Mouse (Mus musculus) intestine, postnatal 0 days (tissue): Measurements from ENCODE around the gene Safb. TPM values are rescaled to one million over a fixed set of nuclear protein-coding genes. Genes with fewer than 3 reads are reported as not detected.

Experiments
- ATAC-seq: fragments of 200-750 bp; cut with Nextera tagmentation; 2 replicates; pipeline ENCODE4 v1.8.0; 2017; ENCODE audit warnings: mild to moderate bottlenecking, moderate TSS enrichment, moderate library complexity
- H3K27ac ChIP-seq: fragments of 300-500 bp; sonication (generic); 2 replicates; pipeline ENCODE4 v1.5.1; 2014; ENCODE audit warnings: mild to moderate bottlenecking, low read depth, low read length, moderate library complexity
- H3K27me3 ChIP-seq: fragments of 300-500 bp; sonication (generic); replicated peaks from 2 replicates; pipeline ENCODE4 v1.6.1; 2014; ENCODE audit warnings: low read length, mixed read lengths; ENCODE audit not compliant: control insufficient read depth, insufficient read depth
- H3K36me3 ChIP-seq: fragments of 300-500 bp; sonication (generic); 2 replicates; pipeline ENCODE4 v1.6.1; 2014; ENCODE audit warnings: mild to moderate bottlenecking, moderate library complexity; ENCODE audit not compliant: control insufficient read depth, insufficient read depth
- H3K4me1 ChIP-seq: fragments of 300-500 bp; sonication (generic); replicated peaks from 2 replicates; pipeline ENCODE4 v1.6.1; 2014; ENCODE audit warnings: antibody characterized with exemption, low read length, mixed read lengths; ENCODE audit not compliant: control insufficient read depth, insufficient read depth
- H3K4me2 ChIP-seq: fragments of 300-500 bp; sonication (generic); replicated peaks from 2 replicates; pipeline ENCODE4 v1.6.1; 2014; ENCODE audit warnings: low read depth, mild to moderate bottlenecking, moderate library complexity
- H3K4me3 ChIP-seq: fragments of 300-500 bp; sonication (generic); 2 replicates; pipeline ENCODE4 v1.5.1; 2014; ENCODE audit warnings: low read depth, low read length
- H3K9ac ChIP-seq: fragments of 300-500 bp; sonication (generic); 2 replicates; pipeline ENCODE4 v1.6.1; 2014; ENCODE audit warnings: mild to moderate bottlenecking, low read depth, low read length
- H3K9me3 ChIP-seq: fragments of 300-500 bp; sonication (generic); 2 replicates; pipeline ENCODE4 v1.6.1; 2016; ENCODE audit warnings: mixed run types; ENCODE audit not compliant: control insufficient read depth
- CTCF ChIP-seq: sonication (generic); IDR thresholded peaks from 2 replicates; pipeline ENCODE4 v1.5.1; 2016; ENCODE audit warnings: low read depth, mild to moderate bottlenecking, control low read depth, antibody characterized with exemption, moderate library complexity
- WGBS: fragments of 180-500 bp; shearing (Covaris S2); extraction: QIAGEN DNeasy Blood & Tissue Kit; methylation state at CpG from one replicate; pipeline ENCODE4 v1.1.7; 2014; 5-methylcytosine and 5-hydroxymethylcytosine counted together
- polyA plus RNA-seq: library from polyadenylated mRNA; unstranded; fragments of >200 nt; fragmentation: Nextera tagmentation; extraction: Ambion mirVana; gene quantifications from 2 replicates; pipeline ENCODE4 v1.2.1, GENCODE M21; 2015

Gene Safb
- polyA plus RNA-seq, 1 experiment from 2014 or later = 40.0 TPM

DNA sequence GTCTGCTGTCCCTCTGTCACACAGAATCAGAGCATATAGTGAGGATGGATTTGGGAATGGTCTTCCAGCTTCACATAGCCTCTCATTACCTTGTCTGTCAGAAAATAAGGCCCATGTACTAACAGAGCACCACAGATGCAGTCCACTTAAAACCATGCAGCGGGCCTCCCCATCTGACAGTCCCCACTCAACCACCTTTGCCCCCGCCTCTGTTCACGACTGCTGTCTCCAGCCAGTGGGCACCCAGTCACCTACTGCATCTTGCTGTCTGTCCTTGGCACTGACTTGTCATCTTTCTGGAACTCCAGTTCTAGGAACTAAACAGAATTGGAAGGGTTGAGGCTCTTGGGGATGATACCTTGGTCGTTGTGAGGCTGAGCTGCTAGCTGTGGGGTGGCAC lies 4.3 kb downstream of the Safb start:
- 95% methylated on average over 4 of the region's 4 CpGs for WGBS
- Histone ChIP-seq H3K9ac (no peak overlapping the region), H3K27me3 (no peaks in the 10 kb centered on the region), H3K4me1 (0 out of 2 replicates have a peak, but pooled peaks cover 4% of the 10 kb centered on the region), H3K9me3 (no peaks in the 10 kb centered on the region), H3K4me2 (no peak overlapping the region), H3K4me3 (no peak overlapping the region), H3K36me3 (peaks cover 54% of the 10 kb centered on the region), H3K27ac (no peak overlapping the region)
- ATAC-seq = no peak
- TF ChIP-seq CTCF = no peak

DNA sequence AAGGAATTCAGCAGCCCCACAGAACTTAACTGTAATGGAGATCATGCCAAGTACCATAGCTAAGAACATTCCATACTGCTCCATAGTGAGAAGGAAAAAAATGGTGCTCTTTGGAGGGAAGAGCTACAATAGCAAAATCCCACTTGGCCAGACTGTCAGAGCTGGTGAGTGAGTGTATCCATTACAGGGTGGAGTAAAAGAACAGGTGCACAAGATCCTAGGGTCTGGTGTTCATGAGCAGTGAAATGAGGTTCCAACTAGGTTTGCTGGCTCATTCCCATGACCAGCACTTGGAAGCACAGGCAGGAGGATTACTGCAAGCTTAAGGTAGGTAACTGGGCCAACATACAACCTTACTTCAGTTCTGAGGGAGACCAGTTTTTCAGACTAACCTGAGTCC lies 7.9 kb downstream of the Safb start:
- Histone ChIP-seq H3K4me3 (no peak overlapping the region), H3K36me3 (peaks cover 85% of the 10 kb centered on the region), H3K9me3 (no peaks in the 10 kb centered on the region), H3K4me2 (no peak overlapping the region), H3K4me1 (no peaks in the 10 kb centered on the region), H3K9ac (no peak overlapping the region), H3K27me3 (no peaks in the 10 kb centered on the region), H3K27ac (no peak overlapping the region; the same call in 1 of the 2 replicates)
- ATAC-seq = no peak
- TF ChIP-seq CTCF = no peak

- Histone ChIP-seq H3K4me3 (no peak overlapping the region), H3K9me3 (no peaks in the 10 kb centered on the region), H3K9ac (no peak overlapping the region), H3K27me3 (no peaks in the 10 kb centered on the region), H3K36me3 (peaks cover 82% of the 10 kb centered on the region), H3K4me2 (no peak overlapping the region), H3K27ac (no peak overlapping the region), H3K4me1 (no peaks in the 10 kb centered on the region)
- TF ChIP-seq CTCF = no peak
- ATAC-seq = no peak
- 81% methylated on average over 8 of the region's 8 CpGs for WGBS
Observed at GRCm38 (mm10) chr17:56593527-56594271, 9.1 kb downstream of the Safb start.

DNA sequence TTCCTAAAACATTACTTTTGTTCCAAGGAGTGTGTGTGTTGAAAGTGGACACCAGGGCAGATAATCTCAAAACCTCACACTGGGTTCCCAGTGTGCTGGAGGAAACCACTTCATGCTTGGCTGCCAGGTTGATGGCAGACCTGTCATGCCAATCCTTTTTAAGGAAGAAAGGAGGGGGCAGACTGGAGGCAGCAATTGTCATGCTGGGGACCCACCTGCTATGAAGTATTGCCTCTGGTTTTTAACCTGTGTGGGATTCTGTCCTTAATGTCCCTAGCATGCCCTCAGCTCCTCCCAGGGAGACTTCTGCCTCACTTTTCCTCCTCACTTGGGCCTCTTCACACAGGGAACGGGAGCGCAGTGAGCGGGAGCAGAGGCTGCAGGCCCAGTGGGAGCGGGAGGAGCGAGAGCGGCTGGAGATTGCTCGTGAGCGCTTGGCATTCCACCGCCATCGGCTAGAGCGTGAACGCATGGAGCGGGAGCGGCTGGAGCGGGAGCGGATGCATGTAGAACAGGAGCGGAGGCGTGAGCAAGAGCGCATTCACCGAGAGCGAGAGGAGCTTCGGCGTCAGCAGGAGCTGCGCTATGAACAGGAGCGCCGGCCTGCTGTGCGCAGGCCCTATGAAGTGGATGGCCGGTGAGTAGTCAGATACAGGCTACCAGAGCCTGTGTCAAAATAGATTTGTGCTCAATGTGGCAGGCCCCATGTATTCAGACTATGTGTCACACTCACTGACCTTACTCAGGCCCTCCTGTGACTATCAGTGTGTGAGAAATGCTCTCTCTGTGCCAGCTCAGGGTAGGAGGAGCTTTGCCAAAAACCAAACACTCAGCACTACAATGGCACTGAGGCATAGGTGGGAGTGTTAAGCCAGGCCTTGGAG lies 18.8 kb downstream of the Safb start:
- 94% methylated on average over 28 of the region's 28 CpGs for WGBS
- ATAC-seq = no peak
- H3K9me3 ChIP-seq = no peaks in the 10 kb centered on the region
- no peak overlapping the region for H3K4me3 ChIP-seq
- H3K36me3 ChIP-seq = peaks cover 85% of the 10 kb centered on the region
- no peak overlapping the region for H3K9ac ChIP-seq
- H3K27me3 ChIP-seq = no peaks in the 10 kb centered on the region
- no peak for TF ChIP-seq CTCF
- no peaks in the 10 kb centered on the region for H3K4me1 ChIP-seq
- no peak overlapping the region; the same call in 1 of the 2 replicates for H3K27ac ChIP-seq
- H3K4me2 ChIP-seq = no peak overlapping the region

GRCm38 (mm10) chr17:56604070-56604380 lies 19.4 kb downstream of the Safb start:
- H3K9ac ChIP-seq = no peak overlapping the region
- no peaks in the 10 kb centered on the region for H3K27me3 ChIP-seq
- no peak overlapping the region for H3K4me3 ChIP-seq
- no peak overlapping the region for H3K4me2 ChIP-seq
- H3K9me3 ChIP-seq = no peaks in the 10 kb centered on the region
- no peak overlapping the region for H3K27ac ChIP-seq
- WGBS = 82% methylated on average over 9 of the region's 9 CpGs
- ATAC-seq = no peak
- H3K36me3 ChIP-seq = peaks cover 85% of the 10 kb centered on the region
- H3K4me1 ChIP-seq = no peaks in the 10 kb centered on the region
- no peak for TF ChIP-seq CTCF

GRCm38 (mm10) chr17:56604422-56604821 lies 19.8 kb downstream of the Safb start:
- H3K4me3 ChIP-seq = no peak overlapping the region
- H3K4me2 ChIP-seq = no peak overlapping the region
- no peak overlapping the region for H3K9ac ChIP-seq
- H3K36me3 ChIP-seq = peaks cover 82% of the 10 kb centered on the region
- H3K27me3 ChIP-seq = no peaks in the 10 kb centered on the region
- H3K9me3 ChIP-seq = no peaks in the 10 kb centered on the region
- TF ChIP-seq CTCF = no peak
- WGBS = 89% methylated on average over 3 of the region's 3 CpGs
- ATAC-seq = no peak
- H3K27ac ChIP-seq = no peak overlapping the region
- H3K4me1 ChIP-seq = no peaks in the 10 kb centered on the region
